Mouse (Mus musculus) left cerebral cortex, adult 8-10 months (tissue): Measurements from ENCODE around the gene Hacl1. TPM values are rescaled to one million over a fixed set of nuclear protein-coding genes. Genes with fewer than 3 reads are reported as not detected.
A peak's percentile ranks its signal among the peaks of the same experiment; 100 is the strongest.

Experiments
- DNase-seq, 2 experiments: peaks; one replicate each; pipeline ENCODE4 v3.0.0; 2022; ENCODE audit warnings: low spot score in 2 of 2
- total RNA-seq, 4 experiments: library from RNA; stranded (reverse); gene quantifications; 2 replicates each; pipeline ENCODE4 v1.2.4; 2022

Gene Hacl1
- total RNA-seq, 4 experiments from 2014 or later: 6.4 to 10.4 (median 9.8) TPM

- DNase-seq: no peak
Observed at GRCm38 (mm10) chr14:31576846-31577697, 64.0 kb downstream of the Hacl1 start.

DNA sequence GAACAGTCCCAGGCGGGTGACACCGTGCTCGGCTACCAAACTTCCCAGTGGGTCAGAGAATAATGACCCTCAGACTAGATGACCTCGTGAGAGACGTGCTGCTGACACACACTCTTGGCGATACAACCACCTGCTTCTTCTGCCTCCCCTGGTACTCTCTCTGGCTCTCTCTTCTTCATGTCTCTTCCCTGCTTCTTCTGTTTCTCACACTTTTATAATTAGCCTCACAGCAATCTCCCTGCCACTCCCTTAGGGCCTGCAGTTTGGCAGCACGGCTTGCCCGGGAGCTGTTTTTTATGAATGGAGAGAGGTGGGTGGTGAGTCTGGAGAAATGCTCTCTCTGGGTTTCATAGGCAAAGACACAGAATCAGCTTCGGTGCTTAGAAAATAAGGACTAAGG lies 65.2 kb downstream of the Hacl1 start:
- peak in 1 of 2 experiments; percentile 39 for DNase-seq

DNA sequence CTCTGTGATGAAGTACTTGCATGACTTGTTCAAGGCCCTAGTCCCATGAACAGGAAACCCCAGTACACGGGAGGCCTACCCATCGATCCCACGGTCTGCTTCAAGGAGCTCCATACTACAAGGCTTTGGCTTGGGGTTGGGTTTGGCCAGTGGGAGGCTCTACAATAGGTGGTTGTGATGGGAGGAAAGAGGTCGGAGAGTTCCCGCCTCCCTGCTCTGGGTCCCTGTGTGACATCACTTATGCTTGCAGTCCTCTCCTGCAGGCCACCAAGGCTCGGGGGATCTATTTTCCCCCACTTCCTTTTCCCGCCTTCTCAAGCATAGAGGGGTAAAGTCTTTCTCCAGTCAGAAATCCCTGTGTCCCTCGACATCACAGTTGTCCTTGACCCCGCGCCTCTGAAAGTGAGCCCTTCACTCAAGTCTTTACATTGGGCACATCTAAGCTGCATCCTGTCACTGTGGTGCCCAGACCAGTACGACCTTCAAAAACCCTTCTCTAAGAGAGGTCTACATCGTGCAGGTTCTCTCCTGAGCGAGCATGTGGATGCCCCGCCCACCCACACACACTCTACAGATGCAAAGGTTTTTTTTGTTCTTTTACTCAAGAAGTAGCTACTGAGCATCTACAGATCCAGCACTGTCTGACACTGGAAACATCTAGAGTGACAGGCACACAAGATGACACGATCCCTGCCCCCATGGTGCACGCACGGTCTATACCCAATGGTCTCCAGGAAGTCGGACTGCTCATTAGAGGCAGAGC lies 66.0 kb downstream of the Hacl1 start:
- no peak for DNase-seq

DNA sequence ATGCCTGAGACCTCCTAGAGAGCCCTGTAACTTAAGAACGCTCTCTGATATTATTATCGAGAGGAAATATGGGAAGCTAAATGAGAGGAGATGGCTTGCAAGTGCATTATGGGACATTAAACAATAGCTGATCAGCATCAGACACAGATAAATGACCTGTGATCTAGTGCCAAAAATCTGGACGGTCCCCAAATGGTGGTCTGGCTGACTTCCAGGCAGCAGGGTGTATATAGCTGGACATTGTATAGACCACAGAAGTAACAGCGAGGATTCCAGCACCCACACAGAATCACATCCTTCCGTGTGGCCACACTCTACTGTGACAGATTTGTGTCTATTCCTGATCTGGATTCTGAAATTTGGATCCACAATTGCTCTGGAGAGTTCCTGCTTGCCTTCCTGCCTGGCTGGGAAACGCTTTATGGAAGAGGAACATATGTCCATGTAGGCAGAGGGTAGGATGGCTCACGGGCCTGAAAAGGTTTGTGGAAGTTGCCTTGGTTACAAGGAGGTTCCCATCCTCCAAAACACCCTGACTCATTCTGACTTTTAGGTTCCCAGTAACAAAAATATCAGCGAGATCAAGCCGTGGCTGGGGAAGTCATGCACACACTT lies 68.4 kb downstream of the Hacl1 start:
- DNase-seq: peak; percentile 8 to 79

- no peak for DNase-seq
Observed at GRCm38 (mm10) chr14:31571419-31571818, 69.7 kb downstream of the Hacl1 start.

- no peak for DNase-seq
Observed at GRCm38 (mm10) chr14:31570131-31570951, 70.7 kb downstream of the Hacl1 start.

DNA sequence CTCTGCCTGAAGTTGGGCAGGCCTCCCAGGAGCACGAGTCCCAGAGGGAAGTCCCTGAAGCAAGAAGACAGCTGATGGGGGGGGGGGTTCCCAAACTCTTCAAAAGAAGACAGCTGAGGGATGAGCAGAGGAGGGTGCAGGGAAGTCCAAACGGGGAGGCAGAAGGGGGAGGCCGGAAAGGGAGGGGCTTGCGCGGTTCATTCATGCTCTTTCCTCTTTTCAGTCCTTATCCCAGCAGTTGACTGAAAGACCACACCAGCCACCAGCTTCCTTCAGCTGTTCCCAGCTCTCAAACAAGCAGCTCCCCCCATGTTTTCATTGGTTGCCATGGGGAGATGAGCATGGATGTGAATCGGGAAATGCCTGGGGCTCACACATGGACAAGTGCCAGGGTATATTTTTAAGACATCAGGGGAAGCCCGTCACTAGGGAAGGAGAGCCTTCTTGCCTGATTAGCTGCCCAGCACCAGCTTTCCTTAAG lies 71.9 kb downstream of the Hacl1 start:
- DNase-seq: no peak

DNA sequence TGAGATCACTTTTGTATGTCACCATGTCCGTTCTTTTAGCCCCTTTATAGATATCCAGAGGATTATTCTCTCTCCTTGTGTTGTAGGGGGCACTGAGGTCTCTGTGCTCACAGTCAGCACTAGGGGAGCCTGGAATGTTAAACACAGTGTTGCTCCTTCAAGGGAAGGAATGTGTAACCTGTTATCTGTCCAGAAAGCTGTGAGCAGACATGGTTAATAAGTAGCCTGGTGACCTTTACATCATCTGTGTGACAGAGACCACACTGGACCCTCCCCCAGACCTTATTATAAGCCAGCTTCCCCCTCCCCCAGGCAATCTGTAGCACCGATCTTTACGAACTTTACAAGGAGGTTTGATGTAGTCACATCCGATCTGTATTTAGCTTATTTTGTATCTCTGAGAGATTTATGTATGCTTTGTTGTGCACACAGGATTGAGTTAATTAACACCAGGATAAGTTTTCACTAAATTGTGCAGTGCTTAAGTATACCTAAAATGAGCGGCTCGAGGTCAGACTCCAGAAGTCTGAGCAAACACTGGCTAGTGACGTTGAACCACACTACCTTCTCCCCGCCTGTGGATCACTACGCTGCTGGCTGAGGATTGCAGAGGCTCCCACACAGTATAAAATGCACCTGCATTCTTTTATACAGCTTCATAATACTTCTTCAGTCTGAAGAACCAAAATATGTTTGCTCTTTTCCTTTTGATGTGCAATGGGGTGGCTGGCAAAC lies 75.4 kb downstream of the Hacl1 start:
- DNase-seq: no peak

DNA sequence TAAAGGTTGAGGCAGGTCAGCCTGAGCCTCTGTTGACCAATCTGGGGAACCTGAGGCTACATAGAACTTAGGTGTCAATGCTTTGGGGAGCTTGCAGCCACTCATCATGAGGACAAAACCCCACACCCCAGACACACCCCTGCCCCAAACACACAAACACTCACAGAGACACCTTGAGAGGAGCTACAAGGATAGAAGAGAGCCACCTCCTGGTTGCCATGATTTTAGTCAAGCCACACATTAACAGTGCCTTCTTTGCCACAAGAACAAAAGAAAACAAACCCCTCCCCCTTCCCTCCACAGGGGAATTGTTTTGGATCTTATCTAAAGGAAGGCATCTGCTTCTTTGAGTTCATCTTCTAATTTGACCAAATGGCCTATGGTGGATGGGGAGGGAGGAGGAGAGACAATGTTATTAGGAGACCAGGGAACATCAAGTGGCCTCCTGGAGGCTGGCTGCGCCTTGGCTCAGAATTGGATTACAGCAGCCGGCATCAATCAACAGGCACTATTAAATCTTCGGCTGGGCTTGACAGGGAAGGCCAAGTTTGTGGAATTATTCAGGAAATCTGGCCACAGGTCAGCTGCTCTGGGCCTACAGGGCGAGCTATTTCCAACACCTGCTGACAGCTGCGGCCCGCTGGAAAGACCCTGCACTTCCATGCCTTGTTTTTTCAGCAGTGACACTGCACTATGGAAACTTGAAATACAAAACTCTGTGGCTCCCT lies 76.5 kb downstream of the Hacl1 start:
- no peak for DNase-seq

DNA sequence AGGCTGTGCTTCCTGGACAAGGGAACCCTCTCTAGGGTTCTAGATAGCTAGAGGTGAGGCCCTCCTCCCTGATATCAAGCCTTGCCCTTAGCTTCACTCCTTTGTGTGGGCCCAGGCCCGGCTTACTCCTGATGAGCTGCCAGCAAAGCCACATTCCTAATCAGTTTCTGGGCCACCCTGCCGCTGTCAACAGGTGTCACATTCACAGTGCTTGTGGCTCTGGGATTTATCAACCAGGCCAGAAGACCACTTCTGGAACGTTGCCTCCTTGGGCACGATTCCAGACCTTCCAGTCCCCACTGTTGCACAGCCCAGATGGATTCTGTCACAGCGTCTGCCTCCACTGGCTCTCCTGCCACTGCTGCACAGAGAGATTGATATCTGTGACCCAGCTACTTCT lies 80.2 kb downstream of the Hacl1 start:
- DNase-seq: no peak

DNA sequence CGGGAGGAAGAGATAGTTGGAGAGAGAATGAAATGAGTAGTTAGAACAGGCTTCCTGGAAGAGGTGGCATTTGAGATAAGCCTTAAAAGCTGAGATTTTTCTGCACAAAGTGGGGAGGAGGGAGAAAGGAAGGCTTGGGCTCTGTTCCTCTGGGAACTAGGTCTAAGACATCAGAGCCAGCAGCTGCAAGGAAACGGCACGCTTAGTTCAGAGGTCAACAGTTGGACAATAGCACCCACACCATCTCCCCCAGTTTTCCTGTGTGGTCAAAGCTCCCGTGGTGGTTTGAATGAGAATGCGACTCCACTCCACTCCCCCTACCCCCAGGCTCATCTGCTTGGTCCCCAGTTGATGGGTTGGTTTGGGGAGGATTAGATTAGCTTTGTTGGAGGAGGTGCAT lies 81.9 kb downstream of the Hacl1 start:
- DNase-seq: no peak

DNA sequence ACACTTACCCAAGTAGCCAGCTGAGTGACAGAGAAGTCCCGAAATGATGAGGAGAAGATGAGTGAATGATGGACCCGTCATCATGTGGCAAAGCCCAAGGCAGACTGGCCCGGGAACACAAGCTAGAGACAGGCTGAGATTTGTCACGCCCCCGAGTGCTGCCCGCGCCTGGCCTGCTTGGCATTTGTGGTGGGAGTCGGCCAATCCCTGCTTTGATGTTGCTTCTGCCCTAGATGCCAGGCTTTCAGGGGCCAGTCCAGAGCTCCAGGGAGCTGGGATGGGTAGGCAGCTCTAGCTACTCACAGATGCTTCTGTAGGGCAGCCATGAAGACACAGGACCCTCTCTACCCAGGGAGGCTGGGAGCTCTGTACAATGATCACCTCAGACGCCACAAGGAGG lies 83.3 kb downstream of the Hacl1 start:
- DNase-seq: no peak

GRCm38 (mm10) chr14:31557273-31557672 lies 83.8 kb downstream of the Hacl1 start:
- DNase-seq: no peak

DNA sequence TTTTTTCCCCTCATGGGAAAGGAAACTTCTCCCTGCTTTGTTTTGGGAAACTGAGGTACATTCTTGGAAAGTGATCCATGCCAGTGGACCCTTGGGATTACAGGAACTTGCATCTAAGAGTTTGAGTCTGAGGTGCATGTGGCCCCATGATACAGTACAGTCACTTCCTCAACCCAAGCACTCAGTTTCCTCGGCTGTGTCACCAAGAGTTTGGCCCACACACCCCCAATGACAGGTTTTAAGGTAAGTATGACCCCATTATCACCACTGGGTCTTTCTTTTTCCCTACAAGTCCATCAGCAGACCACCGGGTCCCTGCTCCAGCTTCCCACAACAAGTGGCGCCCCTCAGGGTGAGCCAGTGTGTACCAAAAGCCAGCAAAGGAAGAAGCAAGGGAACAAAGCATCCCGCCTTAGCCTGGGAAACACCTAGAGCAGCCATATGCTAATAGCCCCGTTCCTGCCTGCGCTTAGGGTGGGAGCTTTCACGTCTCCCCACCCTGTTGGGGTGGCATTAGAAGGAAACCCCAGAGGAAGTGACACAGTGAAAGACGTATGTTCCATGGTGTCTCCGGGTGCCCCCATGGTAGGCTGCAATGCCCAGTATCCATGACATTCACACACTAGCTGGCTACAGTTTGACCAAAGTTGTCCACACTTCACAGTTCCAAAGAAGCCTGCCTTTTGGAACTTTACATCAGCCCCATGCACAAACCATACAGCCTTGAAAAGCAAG lies 84.4 kb downstream of the Hacl1 start:
- DNase-seq: no peak

GRCm38 (mm10) chr14:31555963-31556434 lies 85.1 kb downstream of the Hacl1 start:
- DNase-seq: peak in 1 of 2 experiments; percentile 21

- DNase-seq: no peak
Observed at GRCm38 (mm10) chr14:31555021-31555420, 86.1 kb downstream of the Hacl1 start.
